Mouse (Mus musculus): ENCODE results near the gene Kcnk13.

Kcnk13 gene

GRCm38 (mm10) chr12:99932245-99932644 is 32.1 kb upstream of the Kcnk13 start:
- no peak overlapping the region for H3K4me3 ChIP-seq (replicated peaks; ENCODE audit: low read length)
- peaks cover 62% of the 10 kb centered on the region for H3K36me3 ChIP-seq (ENCODE audit: insufficient read depth, low read length)
- TF ChIP-seq CTCF (conservative IDR thresholded peaks at IDR 0.05; ENCODE audit: low read length), result no peak
- H3K4me1 ChIP-seq (replicated peaks; ENCODE audit: low read depth, low read length), result no peaks in the 10 kb centered on the region
- H3K27me3 ChIP-seq (ENCODE audit: insufficient read depth, low read length), result no peaks in the 10 kb centered on the region
- no peaks in the 10 kb centered on the region for H3K9me3 ChIP-seq (ENCODE audit: low read length)

GRCm38 (mm10) chr12:99933630-99934029 is 30.7 kb upstream of the Kcnk13 start:
- no peak for TF ChIP-seq NANOG (IDR thresholded peaks at IDR 0.05; ENCODE audit: borderline replicate concordance, low read length)
- TF ChIP-seq CTCF (conservative IDR thresholded peaks at IDR 0.05; ENCODE audit: low read length), result no peak
- no peak for TF ChIP-seq POU5F1 (IDR thresholded peaks at IDR 0.05; ENCODE audit: borderline replicate concordance, low read length)
- Histone ChIP-seq H3K4me3 (replicated peaks; ENCODE audit: low read length) (no peak overlapping the region), H3K27me3 (ENCODE audit: insufficient read depth, low read length) (no peaks in the 10 kb centered on the region), H3K4me1 (replicated peaks; ENCODE audit: low read depth, low read length) (no peaks in the 10 kb centered on the region), H3K9me3 (ENCODE audit: low read length) (no peaks in the 10 kb centered on the region), H3K36me3 (ENCODE audit: insufficient read depth, low read length) (peaks cover 63% of the 10 kb centered on the region)

GRCm38 (mm10) chr12:99935403-99935802 is 28.9 kb upstream of the Kcnk13 start:
- H3K36me3 ChIP-seq (ENCODE audit: insufficient read depth, low read length), result peaks cover 64% of the 10 kb centered on the region
- H3K4me3 ChIP-seq (replicated peaks; ENCODE audit: low read length), result no peak overlapping the region
- no peaks in the 10 kb centered on the region for H3K4me1 ChIP-seq (replicated peaks; ENCODE audit: low read depth, low read length)
- no peaks in the 10 kb centered on the region for H3K27me3 ChIP-seq (ENCODE audit: insufficient read depth, low read length)
- no peaks in the 10 kb centered on the region for H3K9me3 ChIP-seq (ENCODE audit: low read length)
- TF ChIP-seq NANOG (IDR thresholded peaks at IDR 0.05; ENCODE audit: borderline replicate concordance, low read length) (no peak), POU5F1 (IDR thresholded peaks at IDR 0.05; ENCODE audit: borderline replicate concordance, low read length) (no peak)

GRCm38 (mm10) chr12:99938476-99938875 is 25.8 kb upstream of the Kcnk13 start:
- no peak for TF ChIP-seq POU5F1 (IDR thresholded peaks at IDR 0.05; ENCODE audit: borderline replicate concordance, low read length)
- TF ChIP-seq CTCF (conservative IDR thresholded peaks at IDR 0.05; ENCODE audit: low read length), result no peak
- no peak for TF ChIP-seq NANOG (IDR thresholded peaks at IDR 0.05; ENCODE audit: borderline replicate concordance, low read length)
- no peaks in the 10 kb centered on the region for H3K9me3 ChIP-seq (ENCODE audit: low read length)
- H3K4me1 ChIP-seq (replicated peaks; ENCODE audit: low read depth, low read length), result 0 out of 2 replicates have a peak, but pooled peaks cover 3% of the 10 kb centered on the region

GRCm38 (mm10) chr12:99939179-99939578 is 25.1 kb upstream of the Kcnk13 start:
- 0 out of 2 replicates have a peak, but pooled peaks cover 3% of the 10 kb centered on the region for H3K4me1 ChIP-seq (replicated peaks; ENCODE audit: low read depth, low read length)
- H3K9me3 ChIP-seq (ENCODE audit: low read length), result no peaks in the 10 kb centered on the region
- H3K36me3 ChIP-seq (ENCODE audit: insufficient read depth, low read length), result peaks cover 87% of the 10 kb centered on the region
- no peak for TF ChIP-seq NANOG (IDR thresholded peaks at IDR 0.05; ENCODE audit: borderline replicate concordance, low read length)
- TF ChIP-seq POU5F1 (IDR thresholded peaks at IDR 0.05; ENCODE audit: borderline replicate concordance, low read length), result no peak
- no peak for TF ChIP-seq CTCF (conservative IDR thresholded peaks at IDR 0.05; ENCODE audit: low read length)
- no peak overlapping the region for H3K4me3 ChIP-seq (replicated peaks; ENCODE audit: low read length)
- no peaks in the 10 kb centered on the region for H3K27me3 ChIP-seq (ENCODE audit: insufficient read depth, low read length)

More at GRCm38 (mm10) chr12:99938476-99938875, 25.8 kb upstream of the Kcnk13 start:
- Histone ChIP-seq H3K27me3 (ENCODE audit: insufficient read depth, low read length) (no peaks in the 10 kb centered on the region), H3K4me3 (replicated peaks; ENCODE audit: low read length) (no peak overlapping the region), H3K36me3 (ENCODE audit: insufficient read depth, low read length) (peaks cover 81% of the 10 kb centered on the region)

GRCm38 (mm10) chr12:99940704-99941103 is 23.6 kb upstream of the Kcnk13 start:
- TF ChIP-seq POU5F1 (IDR thresholded peaks at IDR 0.05; ENCODE audit: borderline replicate concordance, low read length) (no peak), CTCF (conservative IDR thresholded peaks at IDR 0.05; ENCODE audit: low read length) (no peak), NANOG (IDR thresholded peaks at IDR 0.05; ENCODE audit: borderline replicate concordance, low read length) (no peak)
- no peak overlapping the region for H3K4me3 ChIP-seq (replicated peaks; ENCODE audit: low read length)
- H3K27me3 ChIP-seq (ENCODE audit: insufficient read depth, low read length), result no peaks in the 10 kb centered on the region
- H3K4me1 ChIP-seq (replicated peaks; ENCODE audit: low read depth, low read length), result 0 out of 2 replicates have a peak, but pooled peaks cover 3% of the 10 kb centered on the region
- H3K9me3 ChIP-seq (ENCODE audit: low read length), result no peaks in the 10 kb centered on the region
- H3K36me3 ChIP-seq (ENCODE audit: insufficient read depth, low read length), result peaks cover 83% of the 10 kb centered on the region

- H3K9me3 ChIP-seq (ENCODE audit: low read length), result no peaks in the 10 kb centered on the region
- TF ChIP-seq POU5F1 (IDR thresholded peaks at IDR 0.05; ENCODE audit: borderline replicate concordance, low read length) (no peak), CTCF (conservative IDR thresholded peaks at IDR 0.05; ENCODE audit: low read length) (no peak), NANOG (IDR thresholded peaks at IDR 0.05; ENCODE audit: borderline replicate concordance, low read length) (no peak)
- no peaks in the 10 kb centered on the region for H3K27me3 ChIP-seq (ENCODE audit: insufficient read depth, low read length)
- H3K4me3 ChIP-seq (replicated peaks; ENCODE audit: low read length), result no peak overlapping the region
- 0 out of 2 replicates have a peak, but pooled peaks cover 3% of the 10 kb centered on the region for H3K4me1 ChIP-seq (replicated peaks; ENCODE audit: low read depth, low read length)
- H3K36me3 ChIP-seq (ENCODE audit: insufficient read depth, low read length), result peaks cover 85% of the 10 kb centered on the region
These were observed 21.9 kb upstream of the Kcnk13 start for GRCm38 (mm10) chr12:99942441-99942840.

GRCm38 (mm10) chr12:99952928-99953327 is 11.4 kb upstream of the Kcnk13 start:
- H3K27me3 ChIP-seq (ENCODE audit: insufficient read depth, low read length), result no peaks in the 10 kb centered on the region
- H3K4me1 ChIP-seq (replicated peaks; ENCODE audit: low read depth, low read length), result no peaks in the 10 kb centered on the region
- H3K36me3 ChIP-seq (ENCODE audit: insufficient read depth, low read length), result peaks cover 31% of the 10 kb centered on the region
- H3K9me3 ChIP-seq (ENCODE audit: low read length), result no peaks in the 10 kb centered on the region
- TF ChIP-seq CTCF (conservative IDR thresholded peaks at IDR 0.05; ENCODE audit: low read length), result peak; percentile 40
- no peak for TF ChIP-seq NANOG (IDR thresholded peaks at IDR 0.05; ENCODE audit: borderline replicate concordance, low read length)
- no peak for TF ChIP-seq POU5F1 (IDR thresholded peaks at IDR 0.05; ENCODE audit: borderline replicate concordance, low read length)
- no peak overlapping the region for H3K4me3 ChIP-seq (replicated peaks; ENCODE audit: low read length)

- Histone ChIP-seq H3K4me1 (replicated peaks; ENCODE audit: low read depth, low read length) (no peaks in the 10 kb centered on the region; the same call in 1 of the 2 replicates), H3K27me3 (ENCODE audit: insufficient read depth, low read length) (peaks cover 17% of the 10 kb centered on the region), H3K36me3 (ENCODE audit: insufficient read depth, low read length) (peaks cover 17% of the 10 kb centered on the region), H3K4me3 (replicated peaks; ENCODE audit: low read length) (no peak overlapping the region), H3K9me3 (ENCODE audit: low read length) (no peaks in the 10 kb centered on the region)
- TF ChIP-seq POU5F1 (IDR thresholded peaks at IDR 0.05; ENCODE audit: borderline replicate concordance, low read length), result no peak
- TF ChIP-seq NANOG (IDR thresholded peaks at IDR 0.05; ENCODE audit: borderline replicate concordance, low read length), result no peak
- TF ChIP-seq CTCF (conservative IDR thresholded peaks at IDR 0.05; ENCODE audit: low read length), result no peak
These were observed 7.9 kb upstream of the Kcnk13 start for GRCm38 (mm10) chr12:99956411-99956810.

All from E14TG2a.4 (cell line).